Mouse (Mus musculus) midbrain, embryonic 12.5 days (tissue): ENCODE data around the gene Clasp1. TPM values are rescaled to one million over a fixed set of nuclear protein-coding genes. Genes with fewer than 3 reads are reported as not detected.

ENCODE experiments used
- ATAC-seq: fragments of 200-750 bp; cut with Nextera tagmentation; 2 replicates; pipeline ENCODE4 v1.8.0; 2017; ENCODE audit warnings: low read depth, moderate TSS enrichment, moderate library complexity; ENCODE audit not compliant: low FRiP score
- H3K27ac ChIP-seq: fragments of 300-500 bp; sonication (generic); replicated peaks from 2 replicates; pipeline ENCODE4 v1.5.1; 2016; ENCODE audit warnings: mild to moderate bottlenecking
- H3K27me3 ChIP-seq: fragments of 300-500 bp; sonication (generic); 2 replicates; pipeline ENCODE4 v1.6.1; 2016; ENCODE audit warnings: mild to moderate bottlenecking
- H3K36me3 ChIP-seq: fragments of 300-500 bp; sonication (generic); 2 replicates; pipeline ENCODE4 v1.6.1; 2016
- H3K4me1 ChIP-seq: fragments of 300-500 bp; sonication (generic); 2 replicates; pipeline ENCODE4 v1.6.1; 2016
- H3K4me2 ChIP-seq: fragments of 300-500 bp; sonication (generic); replicated peaks from 2 replicates; pipeline ENCODE4 v1.6.1; 2016; ENCODE audit warnings: mild to moderate bottlenecking, moderate library complexity
- H3K4me3 ChIP-seq: fragments of 300-500 bp; sonication (generic); 2 replicates; pipeline ENCODE4 v1.5.1; 2016; ENCODE audit warnings: mild to moderate bottlenecking
- H3K9ac ChIP-seq: fragments of 300-500 bp; sonication (generic); replicated peaks from 2 replicates; pipeline ENCODE4 v1.6.1; 2016; ENCODE audit warnings: mild to moderate bottlenecking, moderate library complexity
- H3K9me3 ChIP-seq: fragments of 300-500 bp; sonication (generic); 2 replicates; pipeline ENCODE4 v1.6.1; 2016; ENCODE audit warnings: mild to moderate bottlenecking
- WGBS: fragments of 180-500 bp; shearing (Covaris S2); methylation state at CpG from one replicate; pipeline ENCODE4 v1.1.7; 2016; 5-methylcytosine and 5-hydroxymethylcytosine counted together
- polyA plus RNA-seq: library from polyadenylated mRNA; unstranded; fragments of >200 nt; fragmentation: Nextera tagmentation; extraction: Ambion mirVana; gene quantifications from 2 replicates; pipeline ENCODE4 v1.2.1, GENCODE M21; 2016

Gene Clasp1
- polyA plus RNA-seq, 1 experiment from 2014 or later, result 139 TPM

- peak overlapping the region; percentile 92 for H3K4me3 ChIP-seq
- WGBS, result 15% methylated on average over 8 of the region's 8 CpGs
- H3K4me2 ChIP-seq, result peak overlapping the region; percentile 81
- no peaks in the 10 kb centered on the region for H3K9me3 ChIP-seq
- H3K9ac ChIP-seq, result peak overlapping the region; percentile 91
- peaks cover 11% of the 10 kb centered on the region for H3K36me3 ChIP-seq
- peak overlapping the region; percentile 97 for H3K27ac ChIP-seq
- no peak for ATAC-seq
- H3K4me1 ChIP-seq, result peaks cover 20% of the 10 kb centered on the region
- H3K27me3 ChIP-seq, result no peaks in the 10 kb centered on the region
Measured at GRCm38 (mm10) chr1:118390266-118390660, 1.4 kb downstream of the Clasp1 start.

- peak overlapping the region; percentile 91; the same call in 1 of the 2 replicates for H3K9ac ChIP-seq
- peaks cover 20% of the 10 kb centered on the region for H3K4me1 ChIP-seq
- H3K4me3 ChIP-seq, result peak overlapping the region; percentile 92
- no peaks in the 10 kb centered on the region for H3K27me3 ChIP-seq
- H3K27ac ChIP-seq, result no peak overlapping the region
- H3K4me2 ChIP-seq, result peak overlapping the region; percentile 81
- ATAC-seq, result no peak
- peaks cover 17% of the 10 kb centered on the region for H3K36me3 ChIP-seq
- 82% methylated on average over 2 of the region's 2 CpGs for WGBS
- H3K9me3 ChIP-seq, result no peaks in the 10 kb centered on the region
Measured at GRCm38 (mm10) chr1:118390871-118391387, 2.1 kb downstream of the Clasp1 start.

GRCm38 (mm10) chr1:118392246-118392645 is 3.4 kb downstream of the Clasp1 start:
- H3K36me3 ChIP-seq, result peaks cover 26% of the 10 kb centered on the region
- no peak overlapping the region for H3K27ac ChIP-seq
- H3K9ac ChIP-seq, result no peak overlapping the region
- no peak overlapping the region for H3K4me2 ChIP-seq
- H3K4me3 ChIP-seq, result no peak overlapping the region
- H3K9me3 ChIP-seq, result no peaks in the 10 kb centered on the region
- H3K27me3 ChIP-seq, result no peaks in the 10 kb centered on the region
- H3K4me1 ChIP-seq, result peaks cover 20% of the 10 kb centered on the region
- WGBS, result 94% methylated on average over 2 of the region's 2 CpGs
- no peak for ATAC-seq

- ATAC-seq, result no peak
- 90% methylated on average over 3 of the region's 3 CpGs for WGBS
- no peaks in the 10 kb centered on the region for H3K27me3 ChIP-seq
- H3K4me1 ChIP-seq, result peaks cover 16% of the 10 kb centered on the region
- no peaks in the 10 kb centered on the region for H3K9me3 ChIP-seq
- no peak overlapping the region for H3K4me3 ChIP-seq
- H3K27ac ChIP-seq, result no peak overlapping the region
- peaks cover 26% of the 10 kb centered on the region for H3K36me3 ChIP-seq
- no peak overlapping the region for H3K9ac ChIP-seq
- H3K4me2 ChIP-seq, result no peak overlapping the region
Measured at GRCm38 (mm10) chr1:118393916-118394315, 5.1 kb downstream of the Clasp1 start.

- Histone ChIP-seq H3K27me3 (no peaks in the 10 kb centered on the region), H3K4me2 (no peak overlapping the region), H3K4me1 (no peaks in the 10 kb centered on the region), H3K27ac (no peak overlapping the region), H3K9me3 (no peaks in the 10 kb centered on the region), H3K4me3 (no peak overlapping the region), H3K9ac (no peak overlapping the region), H3K36me3 (peaks cover 32% of the 10 kb centered on the region)
- 94% methylated on average over 9 of the region's 9 CpGs for WGBS
- ATAC-seq, result no peak
Measured at GRCm38 (mm10) chr1:118397866-118398265, 9.0 kb downstream of the Clasp1 start.

GRCm38 (mm10) chr1:118398567-118398966 is 9.7 kb downstream of the Clasp1 start:
- 73% methylated on average over 6 of the region's 6 CpGs for WGBS
- H3K27ac ChIP-seq, result no peak overlapping the region
- no peaks in the 10 kb centered on the region for H3K4me1 ChIP-seq
- H3K27me3 ChIP-seq, result no peaks in the 10 kb centered on the region
- peaks cover 32% of the 10 kb centered on the region for H3K36me3 ChIP-seq
- H3K9ac ChIP-seq, result no peak overlapping the region
- no peak overlapping the region for H3K4me2 ChIP-seq
- no peak for ATAC-seq
- H3K9me3 ChIP-seq, result no peaks in the 10 kb centered on the region
- H3K4me3 ChIP-seq, result no peak overlapping the region

GRCm38 (mm10) chr1:118399625-118400310 is 10.9 kb downstream of the Clasp1 start:
- no peak overlapping the region for H3K4me2 ChIP-seq
- H3K9me3 ChIP-seq, result no peaks in the 10 kb centered on the region
- H3K27me3 ChIP-seq, result no peaks in the 10 kb centered on the region
- no peak for ATAC-seq
- H3K9ac ChIP-seq, result no peak overlapping the region
- H3K27ac ChIP-seq, result no peak overlapping the region
- no peak overlapping the region for H3K4me3 ChIP-seq
- WGBS, result 91% methylated on average over 8 of the region's 8 CpGs
- peaks cover 25% of the 10 kb centered on the region for H3K36me3 ChIP-seq
- H3K4me1 ChIP-seq, result no peaks in the 10 kb centered on the region

GRCm38 (mm10) chr1:118401991-118402390 is 13.1 kb downstream of the Clasp1 start:
- Histone ChIP-seq H3K9ac (no peak overlapping the region), H3K4me2 (no peak overlapping the region), H3K4me1 (no peaks in the 10 kb centered on the region), H3K9me3 (no peaks in the 10 kb centered on the region), H3K36me3 (peaks cover 10% of the 10 kb centered on the region; the same call in 1 of the 2 replicates), H3K27ac (no peak overlapping the region), H3K27me3 (no peaks in the 10 kb centered on the region), H3K4me3 (no peak overlapping the region)
- 93% methylated on average over 4 of the region's 4 CpGs for WGBS
- ATAC-seq, result no peak

- no peak overlapping the region for H3K9ac ChIP-seq
- H3K4me3 ChIP-seq, result no peak overlapping the region
- 83% methylated on average over 8 of the region's 8 CpGs for WGBS
- H3K36me3 ChIP-seq, result peaks cover 10% of the 10 kb centered on the region; the same call in 1 of the 2 replicates
- no peak for ATAC-seq
- no peaks in the 10 kb centered on the region for H3K4me1 ChIP-seq
- H3K27me3 ChIP-seq, result no peaks in the 10 kb centered on the region
- H3K9me3 ChIP-seq, result no peaks in the 10 kb centered on the region
- H3K27ac ChIP-seq, result no peak overlapping the region
- no peak overlapping the region for H3K4me2 ChIP-seq
Measured at GRCm38 (mm10) chr1:118402556-118402955, 13.7 kb downstream of the Clasp1 start.

GRCm38 (mm10) chr1:118402966-118403365 is 14.1 kb downstream of the Clasp1 start:
- peaks cover 10% of the 10 kb centered on the region; the same call in 1 of the 2 replicates for H3K36me3 ChIP-seq

GRCm38 (mm10) chr1:118403440-118403839 is 14.6 kb downstream of the Clasp1 start:
- Histone ChIP-seq H3K9ac (no peak overlapping the region), H3K4me3 (no peak overlapping the region), H3K36me3 (peaks cover 10% of the 10 kb centered on the region; the same call in 1 of the 2 replicates), H3K4me1 (no peaks in the 10 kb centered on the region), H3K9me3 (no peaks in the 10 kb centered on the region), H3K27ac (no peak overlapping the region), H3K4me2 (no peak overlapping the region), H3K27me3 (no peaks in the 10 kb centered on the region)
- no peak for ATAC-seq
- WGBS, result 92% methylated on average over 3 of the region's 3 CpGs

More at GRCm38 (mm10) chr1:118402966-118403365, 14.1 kb downstream of the Clasp1 start:
- H3K9me3 ChIP-seq, result no peaks in the 10 kb centered on the region
- no peak for ATAC-seq
- no peak overlapping the region for H3K4me2 ChIP-seq
- no peak overlapping the region for H3K27ac ChIP-seq
- H3K9ac ChIP-seq, result no peak overlapping the region
- no peaks in the 10 kb centered on the region for H3K27me3 ChIP-seq
- no peak overlapping the region for H3K4me3 ChIP-seq
- 92% methylated on average over 6 of the region's 6 CpGs for WGBS
- H3K4me1 ChIP-seq, result no peaks in the 10 kb centered on the region

- Histone ChIP-seq H3K4me3 (no peak overlapping the region), H3K27ac (no peak overlapping the region), H3K9ac (no peak overlapping the region), H3K9me3 (no peaks in the 10 kb centered on the region), H3K4me1 (no peaks in the 10 kb centered on the region), H3K36me3 (0 out of 2 replicates have a peak, but pooled peaks cover 4% of the 10 kb centered on the region), H3K4me2 (no peak overlapping the region), H3K27me3 (no peaks in the 10 kb centered on the region)
- WGBS, result 90% methylated on average over 7 of the region's 7 CpGs
- no peak for ATAC-seq
Measured at GRCm38 (mm10) chr1:118407586-118408250, 18.9 kb downstream of the Clasp1 start.
